Mouse (Mus musculus): ENCODE results near the gene Chrna1.

Gene Chrna1

DNA sequence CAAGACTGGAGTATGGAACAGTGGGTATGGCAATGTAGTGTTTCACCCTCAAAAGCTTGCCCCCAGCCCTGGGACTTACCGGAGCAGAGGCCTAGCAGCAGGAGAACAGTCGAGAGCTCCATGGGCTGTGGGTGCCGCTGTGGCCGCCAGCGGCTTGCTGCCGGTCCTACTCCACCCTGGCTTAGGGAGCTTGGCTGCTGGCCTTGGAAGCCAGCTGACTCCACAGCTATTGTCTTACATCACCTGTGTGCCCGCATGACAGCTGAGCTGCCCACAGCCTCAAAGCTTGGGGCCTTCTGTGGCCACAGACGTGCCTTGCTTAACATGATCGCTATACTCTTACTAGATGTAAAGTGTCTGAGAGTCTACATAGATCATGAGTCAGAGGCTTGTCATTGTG lies at the start of gene Chrna1:
Gene Chrna1, minus strand, starts transcription at position 173 of the 400 bp plus-strand sequence.
- no peak for DNase-seq

DNA sequence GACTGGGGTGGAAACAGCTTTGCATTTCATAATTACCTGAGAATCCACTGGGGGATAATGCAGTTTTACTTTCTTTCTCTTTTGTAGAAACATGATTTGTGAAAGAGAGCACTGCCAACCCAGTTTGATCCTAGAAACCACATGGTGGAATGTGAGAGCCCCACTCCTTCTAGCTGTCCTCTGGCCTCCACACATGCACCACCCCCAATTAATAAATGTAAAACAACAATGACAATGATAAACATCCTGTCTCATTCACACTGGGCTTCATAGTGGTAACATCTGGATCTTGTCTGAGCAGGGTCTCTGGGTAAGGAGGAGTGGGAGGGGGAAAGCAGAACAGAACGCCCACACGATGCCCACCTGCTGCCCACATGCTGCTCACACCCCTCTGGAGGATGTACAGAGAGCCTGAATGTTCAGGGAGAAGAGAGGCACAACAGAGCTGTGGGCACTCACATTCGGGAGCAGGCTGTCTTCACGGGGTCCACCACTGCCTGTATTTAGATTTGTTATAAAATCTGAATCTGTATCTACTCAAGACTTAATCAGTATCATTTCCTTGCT lies 38.4 kb upstream of the Chrna1 start:
- no peak for DNase-seq

DNA sequence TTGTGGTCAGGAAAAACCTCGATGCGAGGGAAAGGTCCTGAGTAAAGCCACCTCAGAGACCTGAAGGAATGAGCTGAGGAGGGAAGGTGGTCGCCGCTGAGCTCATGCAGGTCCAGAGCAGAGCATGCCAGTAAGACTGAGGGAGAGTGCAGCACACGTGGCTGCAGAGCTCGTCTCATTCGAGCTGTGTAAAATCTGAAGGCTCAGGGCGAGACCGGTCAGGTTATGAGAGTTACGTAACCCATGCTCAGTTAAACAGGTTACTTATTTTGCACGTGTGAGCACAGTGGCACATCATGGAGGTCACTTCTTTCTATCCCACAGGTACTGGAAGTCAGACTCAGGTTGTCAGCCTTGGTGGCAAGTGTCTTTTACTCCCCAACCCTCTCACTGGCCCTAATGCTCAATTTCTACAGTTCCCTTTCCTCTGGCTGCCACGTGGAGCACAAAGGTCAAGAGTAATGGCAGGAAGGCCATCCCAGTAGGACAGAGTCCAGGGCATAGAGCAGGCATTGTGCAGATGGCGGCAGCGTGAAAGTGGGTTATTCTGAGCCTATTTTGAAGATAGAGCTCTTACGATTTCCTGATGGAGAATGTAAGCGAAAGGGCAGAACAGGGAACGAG lies 36.4 kb upstream of the Chrna1 start:
- no peak for DNase-seq

DNA sequence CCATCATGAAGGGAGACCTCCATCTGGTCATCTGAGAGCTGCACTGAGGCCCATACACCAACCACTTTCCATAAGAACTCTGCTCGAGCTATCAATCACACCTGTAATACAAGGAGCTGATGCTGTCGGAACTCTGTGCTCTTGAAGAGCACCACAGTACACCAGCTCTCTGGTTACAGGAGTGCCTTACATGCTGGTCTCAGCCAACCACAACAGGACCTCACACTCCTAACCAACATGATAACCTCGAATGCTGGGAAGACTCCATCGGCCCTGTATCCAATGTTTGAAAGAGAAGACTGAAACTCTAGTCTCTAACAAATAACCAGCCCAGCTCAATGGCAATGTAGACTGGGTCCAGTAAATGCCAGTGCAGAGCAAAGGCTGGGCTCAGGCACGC lies 35.3 kb upstream of the Chrna1 start:
- DNase-seq = no peak

DNA sequence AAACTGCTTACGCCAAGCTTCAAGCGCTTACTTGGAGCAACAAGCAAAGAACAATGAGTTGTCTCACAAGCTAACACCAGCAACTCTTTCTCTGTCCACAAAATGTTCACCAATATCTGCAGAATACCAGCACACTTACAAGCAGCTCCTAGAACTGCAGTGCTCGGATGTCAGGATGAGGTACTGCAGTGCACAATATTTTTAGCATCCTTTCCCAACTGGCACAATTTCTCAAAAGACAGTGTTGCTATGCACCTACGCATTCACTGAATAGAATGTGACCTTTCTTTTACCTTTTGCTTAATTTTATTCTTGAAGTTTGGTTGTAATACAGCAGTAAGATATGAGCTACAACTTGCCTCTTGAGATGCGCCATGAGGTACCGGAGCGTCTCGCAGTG lies 34.2 kb upstream of the Chrna1 start:
- DNase-seq = no peak

DNA sequence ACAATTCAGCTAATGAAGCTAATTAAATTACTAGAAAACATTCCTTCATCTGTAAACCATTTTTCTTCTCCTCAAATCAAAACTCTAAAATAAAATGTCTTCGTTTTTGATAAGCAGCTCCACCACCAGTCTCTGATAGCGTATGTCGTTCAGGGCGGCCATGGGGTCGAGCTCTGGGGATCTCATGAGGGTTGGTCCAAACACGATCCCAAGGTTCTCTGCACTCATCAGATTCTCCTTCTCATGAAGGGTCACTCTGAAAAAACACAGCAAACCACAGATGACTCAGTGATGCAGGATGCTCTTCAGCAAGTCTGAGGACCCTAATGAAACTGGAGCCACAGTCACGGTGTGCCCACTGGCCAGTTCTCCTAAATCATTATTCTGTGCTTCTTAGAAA lies 32.8 kb upstream of the Chrna1 start:
- DNase-seq = no peak

DNA sequence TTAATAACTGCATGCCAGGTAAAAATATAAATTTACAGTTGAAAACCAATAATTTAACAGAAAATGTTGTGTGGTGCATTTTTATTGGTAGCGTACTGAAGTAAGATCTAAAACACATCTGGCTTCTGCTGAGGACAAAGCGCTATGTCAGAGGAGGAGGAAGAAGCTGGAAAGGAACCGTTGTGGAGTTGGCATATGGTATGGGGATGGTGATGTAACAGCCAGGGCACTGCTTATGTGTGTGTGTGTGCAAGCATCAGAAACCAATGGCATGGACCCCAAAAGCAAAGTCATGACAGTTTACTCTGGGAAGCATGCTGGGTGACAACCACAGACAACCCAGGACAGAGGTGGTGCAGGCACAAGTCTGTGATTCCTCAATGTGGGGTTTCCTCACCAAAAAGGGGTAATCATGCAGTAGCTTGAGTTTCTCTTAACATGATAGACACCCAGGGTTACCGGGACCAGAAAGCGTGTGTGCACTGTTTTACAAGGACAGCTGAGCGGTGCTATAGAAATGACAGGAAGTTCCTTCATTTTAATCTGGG lies 32.3 kb upstream of the Chrna1 start:
- DNase-seq = no peak

DNA sequence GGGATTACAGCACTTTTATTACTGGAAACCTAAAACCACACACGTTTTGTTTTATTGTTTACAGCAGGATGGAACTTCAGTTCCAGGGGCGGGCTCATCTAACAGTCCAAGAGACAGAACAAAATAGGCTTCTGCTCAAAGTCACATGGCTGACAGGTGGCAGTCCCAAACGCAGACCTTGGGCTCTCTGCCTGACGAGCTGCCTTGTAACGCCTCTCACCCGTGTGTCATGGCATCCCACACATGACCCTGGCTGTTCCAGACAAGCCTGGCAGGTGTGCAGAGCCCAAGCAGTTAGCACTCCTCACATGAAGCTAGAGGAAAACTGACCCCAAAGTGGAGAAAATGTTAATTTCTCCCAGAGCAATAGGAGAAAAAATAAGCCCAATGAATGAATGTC lies 31.7 kb upstream of the Chrna1 start:
- no peak for DNase-seq

DNA sequence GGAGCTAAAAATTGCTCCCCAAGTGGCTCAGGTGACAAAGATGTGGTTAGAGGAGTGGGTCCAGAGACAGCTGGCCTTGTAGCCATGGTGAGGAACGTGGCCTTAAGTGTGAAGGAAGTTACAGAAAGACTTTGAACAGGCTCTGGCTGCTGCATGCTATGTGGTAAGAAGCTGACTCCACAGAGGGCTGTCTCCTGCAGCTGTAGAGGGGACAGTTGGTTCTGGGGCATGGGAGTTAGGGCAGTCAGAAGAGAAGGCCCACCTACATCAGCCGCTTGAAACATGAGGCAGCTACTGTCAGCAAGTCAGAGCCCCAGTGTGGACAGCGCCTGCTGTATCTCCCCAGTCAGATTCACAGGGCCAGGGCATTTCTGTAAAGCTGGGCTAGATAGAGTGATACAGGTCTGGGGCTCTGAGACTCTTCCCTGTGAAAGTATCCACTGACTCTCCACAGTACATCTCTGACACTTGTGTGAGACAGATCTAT lies 29.6 kb upstream of the Chrna1 start:
- no peak for DNase-seq

DNA sequence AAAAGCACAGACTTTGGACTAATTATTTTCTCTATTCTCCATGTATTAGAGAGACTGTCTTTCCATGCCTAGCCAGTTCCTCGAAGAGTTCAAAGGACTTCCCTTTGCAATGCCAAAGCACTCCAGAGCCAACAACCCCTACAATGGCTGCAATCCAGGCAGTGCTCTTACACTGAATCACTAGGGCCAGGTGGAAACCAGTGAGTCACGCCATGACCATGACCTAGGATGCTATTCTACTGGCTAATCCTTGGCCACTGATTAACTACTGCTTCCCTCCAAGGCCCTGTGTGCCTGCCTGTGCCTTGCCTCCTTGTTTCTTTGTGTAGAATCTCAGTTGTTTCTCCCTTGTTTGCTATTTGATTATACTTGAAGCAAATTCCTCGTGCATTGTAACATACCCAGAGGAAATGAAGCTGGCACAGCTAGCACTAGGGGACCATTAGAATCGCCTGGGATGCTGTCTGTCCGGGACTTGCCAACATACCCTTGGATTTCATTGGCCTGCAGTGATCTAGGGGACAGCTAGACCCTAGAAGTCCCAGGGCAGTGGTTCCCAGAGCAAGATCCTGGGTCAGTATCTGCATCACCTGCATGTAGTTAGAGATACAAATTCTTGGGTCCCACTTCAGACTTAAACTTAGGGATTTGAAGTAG lies 29.1 kb upstream of the Chrna1 start:
- no peak for DNase-seq

DNA sequence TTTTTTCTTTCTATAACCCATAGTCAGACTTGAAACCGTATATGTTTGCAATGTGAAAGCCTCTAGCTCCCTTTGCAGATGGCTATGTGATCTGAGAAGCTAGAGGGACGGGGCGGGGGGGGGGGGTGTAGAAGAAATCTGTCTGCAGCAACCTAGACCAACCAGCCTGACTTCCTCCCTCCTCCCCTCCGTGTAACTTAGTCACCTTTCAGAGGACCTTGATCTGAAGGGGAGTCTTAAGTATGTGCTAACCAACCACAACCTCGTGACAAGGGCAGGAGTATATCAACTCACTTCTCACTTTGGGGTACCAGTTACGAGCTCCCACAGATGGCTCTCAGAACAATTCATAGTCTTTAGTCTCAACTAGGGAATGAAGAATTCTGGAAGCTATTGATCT lies 28.3 kb upstream of the Chrna1 start:
- no peak for DNase-seq

DNA sequence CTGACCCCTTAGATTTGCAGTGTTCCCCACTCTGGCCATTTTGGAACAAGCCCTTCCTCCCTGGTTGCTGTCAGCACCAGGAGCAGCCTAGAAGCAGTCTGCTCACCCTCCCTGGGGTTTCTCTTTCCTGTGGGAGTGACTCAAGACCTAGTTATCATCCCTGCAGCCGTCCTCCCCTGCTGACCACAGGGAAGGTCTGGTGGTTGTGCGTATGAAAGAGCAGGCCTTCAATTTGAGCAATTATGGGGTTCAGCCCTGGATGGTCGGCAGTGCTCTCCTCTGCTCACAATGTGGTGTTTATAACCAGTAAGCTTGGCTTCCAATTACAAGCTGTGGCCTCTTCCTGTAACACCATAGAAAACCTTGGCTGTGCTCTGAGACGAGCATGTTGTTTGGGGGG lies 27.5 kb upstream of the Chrna1 start:
- DNase-seq = no peak

DNA sequence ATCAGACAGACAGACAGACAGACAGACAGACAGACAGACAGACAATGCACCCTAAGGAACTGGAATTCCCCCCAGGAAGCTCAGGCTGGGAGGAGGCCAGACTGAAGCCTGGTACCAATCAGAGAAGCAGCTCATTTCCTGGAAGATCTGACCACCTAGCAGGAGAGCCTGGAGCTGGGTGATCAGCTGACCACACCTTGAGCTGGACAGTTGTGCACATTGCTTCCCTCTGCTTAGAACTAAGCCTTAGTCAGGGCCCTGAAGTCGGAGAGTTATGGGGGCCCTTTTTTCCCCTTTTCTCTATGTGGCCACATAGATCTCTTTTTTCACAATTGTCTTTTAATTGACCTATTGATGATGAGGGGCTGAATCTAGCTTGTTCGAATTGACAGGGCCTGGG lies 27.0 kb upstream of the Chrna1 start:
- no peak for DNase-seq

DNA sequence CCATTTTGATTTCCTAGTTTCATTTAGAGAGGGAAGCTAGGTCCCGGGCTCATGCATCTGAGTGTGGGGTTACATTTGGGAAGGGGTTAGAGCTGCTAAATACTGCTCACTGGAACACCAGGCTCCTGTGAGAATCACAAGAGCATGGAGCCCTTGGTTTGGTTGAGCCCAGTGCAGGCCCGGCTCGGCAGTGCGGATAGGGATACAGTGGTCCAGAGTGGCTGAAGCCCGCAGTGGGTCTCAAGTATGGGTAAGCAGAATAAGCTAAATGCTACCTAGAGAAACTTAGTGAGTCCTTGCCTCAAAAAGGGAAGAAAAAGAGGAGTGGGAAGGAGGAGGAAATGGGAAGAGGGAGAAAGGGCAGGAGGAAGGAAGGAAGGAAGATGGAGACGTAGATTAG lies 26.5 kb upstream of the Chrna1 start:
- DNase-seq = no peak

DNA sequence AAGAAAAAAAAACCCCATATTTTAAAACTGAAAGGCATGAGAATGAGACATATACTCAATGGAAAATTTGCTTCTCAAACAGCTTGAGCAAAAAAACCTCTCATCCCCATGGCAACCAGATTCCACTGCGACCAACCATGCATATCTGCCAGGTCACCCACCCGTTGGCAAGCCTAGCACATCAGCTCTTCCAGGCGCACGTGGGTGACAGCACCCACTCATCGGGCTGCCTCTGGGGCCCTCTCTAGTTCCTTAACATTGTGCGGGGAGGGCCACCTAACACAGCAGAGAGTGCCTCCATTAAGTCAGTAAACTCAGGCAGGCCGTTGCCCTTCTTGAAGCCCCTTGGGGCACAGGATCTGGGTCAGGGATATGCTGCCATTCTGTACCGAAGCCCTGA lies 24.9 kb upstream of the Chrna1 start:
- DNase-seq = no peak

DNA sequence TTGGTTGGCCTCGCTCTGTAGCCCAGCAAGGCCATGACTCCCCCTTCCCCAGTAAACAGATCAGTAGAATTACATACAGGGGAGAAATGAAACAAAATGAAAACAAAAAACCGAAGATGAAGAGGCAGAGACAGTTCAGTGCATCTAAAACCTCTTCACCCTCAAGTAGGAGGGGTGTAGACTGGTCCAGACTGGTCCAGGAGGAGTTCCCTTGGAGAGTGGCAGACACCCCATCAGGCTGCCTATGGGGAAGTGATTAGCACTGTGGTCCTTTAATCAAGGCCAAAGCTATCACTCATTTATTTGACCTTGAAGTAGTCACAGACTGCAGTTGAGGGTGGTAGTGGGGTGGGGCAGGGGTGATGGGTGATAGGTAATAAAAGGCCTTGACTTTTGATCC lies 24.4 kb upstream of the Chrna1 start:
- DNase-seq = no peak

DNA sequence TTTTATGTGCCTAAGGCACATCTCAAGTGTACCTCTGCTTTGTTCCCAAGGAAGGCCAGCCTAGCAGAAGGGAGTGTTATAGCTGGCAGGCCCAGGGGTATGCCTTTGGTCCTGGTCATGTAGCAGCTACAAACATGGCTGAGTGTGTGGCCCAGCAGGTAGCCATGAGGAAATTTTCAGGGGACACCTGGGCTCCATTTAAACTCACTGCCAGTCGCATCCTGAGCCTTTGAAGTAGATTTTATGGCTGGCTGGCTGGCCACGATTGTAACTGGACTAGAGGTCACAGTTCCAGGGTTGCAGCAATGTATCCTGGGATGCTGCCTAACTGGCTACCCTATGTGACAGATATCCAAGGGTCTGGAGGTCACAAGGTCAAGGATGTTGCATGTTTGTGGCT lies 20.5 kb upstream of the Chrna1 start:
- DNase-seq = no peak

DNA sequence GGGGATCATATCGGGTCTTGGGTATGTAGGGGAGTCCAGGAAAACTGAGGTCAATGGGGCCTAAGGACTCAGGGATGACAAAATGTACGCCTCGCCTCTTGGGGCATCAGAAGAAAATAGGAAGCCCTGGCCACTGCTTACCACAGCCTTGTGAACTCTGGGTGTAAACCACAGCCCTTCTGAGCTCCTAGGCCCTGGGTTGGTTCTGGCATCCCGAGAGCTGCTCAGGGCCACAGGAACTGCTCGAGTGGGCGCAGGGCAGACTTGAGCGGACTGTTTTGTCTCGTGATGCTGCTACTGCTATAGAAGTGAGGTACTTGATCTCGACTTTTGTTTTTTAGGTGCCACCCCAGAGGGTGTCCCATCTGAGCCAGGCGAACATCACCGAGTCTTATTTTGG lies 17.6 kb upstream of the Chrna1 start:
- DNase-seq = no peak

DNA sequence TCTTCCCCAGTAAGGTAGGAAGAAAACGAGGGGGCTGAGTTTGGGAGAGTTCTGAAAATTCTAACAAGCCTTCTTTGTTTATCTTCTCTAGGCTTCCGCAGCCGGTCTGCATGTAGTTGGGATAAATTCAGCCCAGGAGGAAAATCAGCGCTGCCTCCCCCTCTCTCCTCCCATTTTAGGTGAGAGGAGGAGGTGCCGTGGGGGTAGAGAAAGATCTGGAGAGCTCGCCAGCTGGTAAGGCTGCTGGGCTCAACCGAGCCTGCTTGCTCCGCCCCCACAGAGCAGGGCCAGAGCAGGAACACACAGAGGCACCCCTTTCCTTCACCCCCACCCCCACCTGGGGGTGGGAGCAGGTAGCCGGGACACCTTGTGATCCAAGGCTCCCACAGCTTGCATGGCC lies 16.6 kb upstream of the Chrna1 start:
- no peak for DNase-seq

DNA sequence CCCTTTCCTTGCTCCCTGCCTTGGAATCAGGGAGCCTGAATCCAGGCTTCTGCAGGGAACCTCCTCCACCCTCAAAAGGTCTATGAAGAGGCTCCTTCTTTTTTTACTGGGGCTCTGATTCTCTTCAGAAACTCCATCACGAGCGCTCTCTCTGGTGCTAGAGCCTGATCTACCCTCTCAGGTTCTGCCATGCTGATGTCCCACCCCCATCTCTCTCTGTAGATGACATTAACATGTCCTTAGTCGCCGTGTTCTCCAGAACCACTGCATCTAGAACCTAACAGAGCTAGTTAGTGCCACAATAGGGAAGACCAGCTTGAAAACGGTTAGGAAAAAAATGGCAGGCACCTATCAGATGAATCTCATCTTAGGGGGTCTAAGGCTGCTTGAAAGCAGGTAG lies 16.2 kb upstream of the Chrna1 start:
- no peak for DNase-seq

DNA sequence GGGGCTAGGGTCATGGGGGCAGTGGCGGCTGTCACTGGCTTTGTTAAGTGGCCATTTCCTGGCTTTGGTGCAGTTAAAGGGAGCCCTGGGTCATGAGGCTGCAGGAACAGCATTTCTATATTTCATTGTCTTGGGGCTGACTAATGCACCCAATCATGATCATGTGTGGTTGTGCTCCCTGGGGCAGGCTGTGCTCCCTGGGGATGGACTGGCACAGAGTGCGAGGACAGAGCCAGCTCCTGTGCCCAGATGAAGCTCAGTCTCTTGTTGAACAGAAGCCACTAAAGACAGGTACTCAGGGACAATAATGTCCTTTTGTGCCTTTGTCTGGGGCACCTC lies 12.9 kb upstream of the Chrna1 start:
- DNase-seq = no peak

DNA sequence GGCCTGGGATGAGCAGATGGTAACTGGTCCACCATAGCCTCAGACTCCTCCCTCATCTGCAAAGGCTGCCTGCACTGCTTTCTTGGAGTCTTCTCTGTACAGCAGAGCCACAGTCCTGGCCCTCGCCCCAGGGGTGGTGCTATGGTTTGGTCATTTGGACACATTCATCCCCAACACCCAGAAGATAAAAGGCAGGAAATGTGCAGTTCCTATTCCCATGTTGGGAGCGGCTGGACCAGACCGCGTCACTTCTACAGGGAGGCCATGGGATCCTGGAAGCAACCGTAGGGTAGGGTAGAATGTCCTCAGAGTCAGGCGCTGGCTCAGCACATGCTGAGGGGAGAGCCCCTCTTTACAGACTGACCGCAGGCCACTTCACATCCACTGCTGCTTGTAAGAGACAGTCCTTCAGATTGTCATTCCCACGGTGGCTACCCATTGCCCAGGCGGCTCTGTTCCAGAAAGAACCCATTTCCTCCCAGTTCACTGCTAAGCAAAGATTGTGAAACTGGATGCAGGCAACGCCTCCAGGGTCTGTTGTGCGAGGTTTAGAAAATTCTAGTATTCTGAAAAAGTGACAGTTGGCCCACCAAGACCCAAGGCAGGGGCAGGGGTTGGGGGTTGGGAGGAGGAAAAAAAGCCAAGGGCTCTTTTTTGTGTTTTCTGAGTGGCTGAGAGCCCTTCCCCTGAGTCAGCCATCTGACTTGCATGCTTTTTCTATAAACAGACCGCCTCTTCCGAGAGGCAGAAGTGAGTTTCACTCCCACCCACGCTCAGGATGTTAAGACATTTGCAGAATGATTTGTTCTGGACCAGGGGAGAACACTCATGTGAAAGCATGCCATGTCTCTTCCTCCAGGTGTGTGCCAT lies 12.3 kb upstream of the Chrna1 start:
- peak; percentile 23 for DNase-seq

DNA sequence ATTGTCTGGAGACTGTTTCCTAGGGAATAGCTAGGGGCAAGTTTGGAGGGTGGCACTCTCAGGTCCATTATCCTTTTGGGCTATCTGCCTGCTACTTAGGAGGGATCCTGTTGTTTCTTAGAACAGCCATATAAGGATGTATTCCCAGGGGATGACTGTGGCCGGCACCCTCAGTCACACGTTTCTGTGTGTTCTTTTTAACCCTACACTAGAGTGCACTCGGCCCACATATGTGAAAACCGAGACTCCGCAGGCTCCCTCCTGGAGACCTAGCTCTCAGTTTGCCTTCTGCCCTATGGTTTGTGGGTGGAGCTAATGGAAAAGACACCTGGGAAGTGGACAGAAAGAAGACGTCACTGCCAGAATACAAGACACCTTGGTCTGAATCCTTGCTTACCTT lies 11.1 kb upstream of the Chrna1 start:
- DNase-seq = no peak

DNA sequence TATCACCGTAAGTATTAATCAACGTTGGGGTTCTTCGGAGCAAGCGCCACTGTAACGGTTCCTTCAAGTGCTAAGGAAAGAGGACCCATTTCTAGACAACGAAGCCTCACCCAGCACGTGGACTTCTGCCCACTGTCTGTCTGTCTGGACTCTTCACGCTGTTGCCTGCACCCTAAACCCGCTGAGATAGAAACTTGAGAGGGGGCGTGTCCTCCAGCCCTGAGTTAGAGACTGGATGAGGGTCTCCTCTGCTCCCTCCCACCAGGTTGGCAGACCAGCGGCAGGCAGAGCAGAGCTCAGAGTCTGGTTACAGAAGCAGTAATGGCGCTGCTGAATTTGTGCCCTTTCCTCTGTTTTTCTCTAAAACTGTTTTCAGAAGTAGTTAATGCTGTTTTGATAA lies 10.0 kb upstream of the Chrna1 start:
- DNase-seq = peak; percentile 79
